Mouse (Mus musculus) gastrocnemius, postnatal 10 days (tissue): ENCODE data around the gene Tdrd1. TPM values are rescaled to one million over a fixed set of nuclear protein-coding genes. Genes with fewer than 3 reads are reported as not detected.

Experiments used
- DNase-seq: peaks from one replicate; pipeline ENCODE4 v3.0.0; 2021; ENCODE audit warnings: mixed read lengths
- total RNA-seq, 2 experiments: library from RNA; stranded (reverse); gene quantifications; 2 replicates each; pipeline ENCODE4 v1.2.3; 2021

Tdrd1 gene
- total RNA-seq, 2 experiments from 2014 or later: not detected

DNA sequence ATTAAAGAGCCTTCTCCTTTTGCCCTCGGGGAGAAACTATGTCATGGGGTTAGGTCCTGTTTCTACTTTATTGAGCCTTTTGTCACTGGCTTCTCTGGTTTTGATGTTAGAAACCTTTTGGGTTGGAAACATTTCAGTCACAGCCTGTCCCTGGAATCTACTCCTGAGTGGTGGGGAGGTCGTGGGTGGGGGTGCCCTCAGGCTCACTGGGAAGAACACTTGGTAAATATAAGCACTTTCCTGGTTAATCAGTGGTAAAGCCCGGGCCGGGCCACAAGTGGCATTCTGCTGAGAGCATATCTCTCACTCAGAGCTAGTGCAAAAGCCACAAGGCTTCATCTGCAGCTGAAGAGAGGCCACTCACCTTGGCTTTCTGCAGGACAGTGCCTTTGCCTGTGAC, 87.8 kb downstream of the Tdrd1 start:
- no peak for DNase-seq

DNA sequence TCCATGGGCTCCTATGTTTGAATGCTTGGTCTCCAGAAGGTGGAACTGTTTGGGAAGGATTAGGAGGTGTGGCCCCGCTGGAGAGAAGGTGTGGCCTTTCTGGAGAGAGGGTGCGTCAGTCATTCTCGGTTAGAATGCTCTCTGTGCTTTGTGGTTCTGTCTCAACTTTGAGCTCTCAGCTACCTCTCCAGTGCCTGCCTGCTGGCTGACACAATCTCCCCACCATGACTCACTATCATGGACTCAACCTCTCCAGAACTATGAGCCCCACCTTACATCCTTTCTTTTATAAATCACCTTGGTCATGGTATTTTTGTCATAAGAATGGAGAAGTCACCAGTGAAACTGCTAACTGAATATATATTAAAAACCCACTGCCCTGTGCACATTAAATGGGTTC, 88.6 kb downstream of the Tdrd1 start:
- DNase-seq: no peak

DNA sequence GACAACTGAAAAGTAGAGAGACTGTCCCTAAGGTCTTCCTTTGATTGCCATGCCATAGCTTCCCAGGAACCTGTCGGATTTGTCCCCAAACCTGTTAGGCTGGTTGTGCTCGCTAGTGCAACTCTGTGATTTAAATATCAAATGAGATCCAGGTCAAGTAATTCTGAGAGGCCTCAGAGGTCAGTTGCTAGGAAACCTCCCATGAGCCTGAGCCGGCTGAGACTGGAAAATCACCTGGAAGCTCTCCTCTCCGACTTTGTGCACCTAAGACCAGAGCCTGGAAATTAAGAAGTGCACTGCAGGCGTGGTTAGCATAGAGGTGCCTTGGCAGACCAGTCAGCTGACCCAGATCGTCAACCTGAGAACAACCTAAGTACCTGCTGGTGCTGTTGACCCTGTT, 89.1 kb downstream of the Tdrd1 start:
- no peak for DNase-seq

Other genes starting within 250 kb of the Tdrd1 start
- 1 to 10 TPM; 1.1 to 1.5 TPM for gene Adrb1, start 104.0 kb upstream of the Tdrd1 start, total RNA-seq
- gene Ccdc186, start 4.0 kb upstream of the Tdrd1 start, total RNA-seq: 10 to 100 TPM; 23.1 to 29.0 TPM
- not detected for gene Vwa2, start 48.0 kb downstream of the Tdrd1 start, total RNA-seq
- 10 to 100 TPM; 14.2 to 22.4 TPM for gene Afap1l2, start 182.0 kb downstream of the Tdrd1 start, total RNA-seq